Comparison of ENCODE assay signal across 8 mouse cellular contexts in the genomic region with DNA sequence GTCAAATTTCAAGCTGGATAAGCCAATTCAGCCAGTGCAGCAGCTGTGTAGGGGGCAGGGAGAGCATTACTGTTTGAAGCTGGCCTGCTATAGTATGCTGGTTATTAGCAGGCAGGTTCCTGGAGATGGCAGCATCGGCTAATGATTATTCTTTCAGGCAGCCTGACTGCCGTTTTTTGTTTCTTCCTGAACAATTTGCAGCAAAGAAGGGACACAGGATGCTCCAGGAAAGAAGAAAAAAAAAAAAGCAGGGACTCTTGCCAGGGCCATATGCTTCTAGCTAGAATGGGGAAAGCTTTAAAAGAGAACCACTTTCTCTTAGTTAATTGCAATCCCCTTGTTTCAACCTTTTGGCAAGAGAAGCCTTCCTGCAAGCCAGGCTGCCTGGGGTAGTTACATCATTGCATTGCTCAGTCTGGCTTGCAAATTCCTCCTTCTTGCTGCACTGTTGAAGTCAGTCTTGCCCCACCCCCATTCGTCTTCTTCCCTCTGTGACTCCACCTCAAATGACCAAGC.
A peak's percentile ranks its signal among the peaks of the same experiment; 100 is the strongest.
DNase-seq lines count a peak whose midpoint lies in the region; ATAC-seq lines count a peak whose summit lies in the region.

No protein-coding gene starts in this region.

- no peaks in the 10 kb centered on the region for H3K36me3 ChIP-seq in hindbrain, embryonic 16.5 days (ENCODE audit: control insufficient read depth, insufficient read depth, low read length)
- no peaks in the 10 kb centered on the region for H3K36me3 ChIP-seq in midbrain, embryonic 11.5 days (ENCODE audit: control insufficient read depth, insufficient read depth, low read length)

- H3K9me3 ChIP-seq in hindbrain, embryonic 16.5 days (ENCODE audit: control insufficient read depth, low read length): no peaks in the 10 kb centered on the region
- no peaks in the 10 kb centered on the region for H3K9me3 ChIP-seq in midbrain, embryonic 11.5 days (ENCODE audit: control insufficient read depth, low read length)

- H3K27me3 ChIP-seq in hindbrain, embryonic 16.5 days (replicated peaks; ENCODE audit: control insufficient read depth, insufficient read depth, low read length): no peaks in the 10 kb centered on the region
- no peaks in the 10 kb centered on the region for H3K27me3 ChIP-seq in midbrain, embryonic 11.5 days (ENCODE audit: control insufficient read depth, insufficient read depth, low read length)

- H3K4me1 ChIP-seq in hindbrain, embryonic 16.5 days (ENCODE audit: control insufficient read depth, insufficient read depth, low read depth, low read length): 0 out of 2 replicates have a peak, but pooled peaks cover 2% of the 10 kb centered on the region
- no peaks in the 10 kb centered on the region for H3K4me1 ChIP-seq in midbrain, embryonic 11.5 days (ENCODE audit: control insufficient read depth, insufficient read depth, low read length)

- H3K4me3 ChIP-seq in hindbrain, embryonic 16.5 days (ENCODE audit: low read length): no peak overlapping the region
- H3K4me3 ChIP-seq in midbrain, embryonic 11.5 days (ENCODE audit: low read depth, low read length): no peak overlapping the region

- 0 out of 2 replicates have a peak overlapping the region, but pooled peaks have one; percentile 48 for H3K27ac ChIP-seq in hindbrain, embryonic 16.5 days (ENCODE audit: low read depth, low read length)
- H3K27ac ChIP-seq in midbrain, embryonic 11.5 days (ENCODE audit: low read depth, low read length): no peak overlapping the region

- intact Hi-C loops in heart, postnatal 25 days (cut with DNase I): loop anchor here (5.0 kb wide), 1 partner anchor 848 kb away; no protein-coding TSS in a partner anchor

- H3K4me2 ChIP-seq in hindbrain, embryonic 16.5 days (ENCODE audit: low read length): peak overlapping the region; percentile 12; the same call in 1 of the 2 replicates
- no peak overlapping the region for H3K4me2 ChIP-seq in midbrain, embryonic 11.5 days

- H3K9ac ChIP-seq in hindbrain, embryonic 16.5 days (ENCODE audit: low read depth, low read length): no peak overlapping the region
- no peak overlapping the region for H3K9ac ChIP-seq in midbrain, embryonic 11.5 days (ENCODE audit: low read length)

- peak; percentile 87 for DNase-seq in heart, adult 11 months
- DNase-seq in heart, postnatal 25 days (ENCODE audit: low spot score): no peak
- DNase-seq in cerebellum, adult 9-10 months: peak; percentile 80
- DNase-seq in forelimb bud, embryonic 11.5 days (ENCODE audit: low read depth, low spot score): peak; percentile 36
- DNase-seq in midbrain, embryonic 11.5 days (ENCODE audit: low spot score, missing footprints): peak; percentile 89
- no peak for DNase-seq in spleen, adult 12 weeks (ENCODE audit: low spot score)
- DNase-seq in spleen, adult 18-20 months: no peak

- 14% methylated on average over 3 of the region's 3 CpGs for WGBS in hindbrain, embryonic 16.5 days
- WGBS in midbrain, embryonic 11.5 days: 16% methylated on average over 3 of the region's 3 CpGs

- peak; percentile 93 for ATAC-seq in hindbrain, embryonic 16.5 days
- ATAC-seq in midbrain, embryonic 11.5 days (ENCODE audit: low FRiP score): peak; percentile 87

Comparison
In these comparisons a context has a peak if more than half of its experiments do, and no peak if none do; other contexts are left out.
1. DNase-seq: peak in heart, adult 11 months (single experiment), cerebellum, adult 9-10 months (single experiment), forelimb bud, embryonic 11.5 days (single experiment) and midbrain, embryonic 11.5 days (single experiment); none in heart, postnatal 25 days (single experiment), spleen, adult 12 weeks (single experiment) and spleen, adult 18-20 months (0 of 2).